Mouse (Mus musculus) monocyte, adult 5-6 weeks (primary cell): ENCODE results near the gene Mif. TPM values are rescaled to one million over a fixed set of nuclear protein-coding genes. Genes with fewer than 3 reads are reported as not detected.
"Not testable (repeated sequence)": the region's sequence is repeated elsewhere in the genome, so short reads cannot be mapped to it uniquely, and the experiment has no call there.

Source experiments
- ATAC-seq: fragments of 153-309, 156-312 bp; replicated peaks from 2 replicates; pipeline ENCODE4 v1.8.0; 2017; ENCODE audit warnings: mild to moderate bottlenecking; ENCODE audit not compliant: low TSS enrichment, insufficient number of reproducible peaks, severe bottlenecking, poor library complexity, low FRiP score
- total RNA-seq: library from RNA; stranded (forward); fragments of 200-1000, 200-491, 200-594 nt; gene quantifications from 3 replicates; pipeline ENCODE4 v1.2.3, GENCODE M21; 2017

The Mif gene
- total RNA-seq, 1 experiment from 2014 or later, result 41.4 TPM

DNA sequence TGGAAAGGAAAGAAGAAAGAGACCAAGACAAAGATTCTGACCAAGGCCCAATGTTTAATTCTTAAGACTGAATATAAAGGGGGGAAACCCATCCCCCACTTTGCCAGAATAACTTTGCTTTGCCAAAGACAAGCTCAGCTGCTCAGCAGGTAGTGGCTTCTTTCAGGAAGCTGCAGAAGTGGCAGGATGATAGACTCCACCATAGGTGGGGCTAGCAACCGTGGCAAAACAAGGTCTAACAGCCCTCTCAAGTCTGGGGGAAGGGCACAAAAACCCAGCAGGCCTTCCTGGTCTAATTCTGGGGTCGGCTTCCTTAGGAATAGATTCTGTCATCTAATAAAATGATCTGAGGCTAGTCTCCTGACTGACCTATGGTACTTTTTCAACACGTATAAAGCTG, 11.7 kb downstream of the Mif start:
- ATAC-seq, result no peak

DNA sequence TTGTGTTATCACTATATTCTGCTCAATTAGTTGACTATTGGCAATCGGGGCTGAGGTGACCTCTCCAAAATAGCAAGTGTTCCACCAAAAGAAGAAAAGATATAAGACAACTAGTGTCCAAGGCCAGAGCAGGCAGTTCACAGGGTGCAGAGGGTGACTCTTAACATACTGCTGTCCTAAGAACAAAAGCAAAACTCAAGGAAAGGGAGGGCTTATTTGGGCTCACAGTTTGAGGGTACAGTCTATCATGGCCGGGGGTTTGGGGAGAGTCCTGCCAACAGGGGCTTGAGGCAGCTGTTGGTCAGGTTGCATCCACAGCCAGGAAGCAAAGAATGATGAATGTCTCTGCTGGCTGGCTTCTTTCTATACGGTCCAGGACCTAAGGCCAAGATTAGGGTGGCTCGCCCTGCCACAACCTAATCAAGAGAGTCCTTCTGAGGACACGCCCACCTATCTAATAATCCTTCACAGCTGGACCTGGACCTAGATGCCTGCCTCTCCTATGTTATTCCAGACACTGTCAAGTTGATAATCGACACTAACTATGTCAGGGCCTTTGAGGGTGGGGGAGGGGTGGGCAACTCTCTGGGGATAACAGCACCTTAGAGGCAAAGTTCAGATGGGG, 14.6 kb downstream of the Mif start:
- ATAC-seq, result no peak

GRCm38 (mm10) chr10:75844800-75845199, 15.2 kb downstream of the Mif start:
- ATAC-seq, result no peak

- not testable (repeated sequence) for ATAC-seq
Observed at GRCm38 (mm10) chr10:75843898-75844297, 16.1 kb downstream of the Mif start.

GRCm38 (mm10) chr10:75839092-75839491, 20.9 kb downstream of the Mif start:
- ATAC-seq, result no peak

DNA sequence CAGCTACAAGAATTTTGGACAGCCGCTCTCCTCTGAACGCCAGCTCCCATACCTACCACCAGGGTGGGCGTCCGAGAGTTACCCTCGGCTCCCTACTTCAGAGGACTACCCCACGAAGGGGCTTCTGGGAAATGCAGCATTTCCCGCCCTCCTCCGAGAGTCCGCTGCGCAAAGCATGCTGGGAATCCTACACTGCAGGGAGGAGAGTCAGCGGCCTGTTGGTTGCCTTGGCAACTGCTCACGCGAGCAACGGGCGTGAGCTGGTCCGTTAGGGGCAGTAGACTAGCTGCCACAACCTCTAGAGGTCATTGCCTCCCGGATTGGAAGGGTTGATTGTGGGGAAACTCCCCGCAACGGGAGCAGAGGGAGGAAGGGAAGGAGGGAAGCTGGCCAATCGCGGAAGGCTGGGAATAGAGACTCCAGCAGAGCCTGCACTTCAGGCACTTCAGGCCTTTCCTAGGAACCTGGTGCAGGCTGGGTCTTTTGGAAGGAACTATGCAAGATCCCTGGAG, 22.7 kb downstream of the Mif start, which contains the start of gene Gstt2:
Gstt2 (minus strand) TSS at position 177 of the 512 bp plus-strand sequence.
- ATAC-seq, result peak; percentile 80

DNA sequence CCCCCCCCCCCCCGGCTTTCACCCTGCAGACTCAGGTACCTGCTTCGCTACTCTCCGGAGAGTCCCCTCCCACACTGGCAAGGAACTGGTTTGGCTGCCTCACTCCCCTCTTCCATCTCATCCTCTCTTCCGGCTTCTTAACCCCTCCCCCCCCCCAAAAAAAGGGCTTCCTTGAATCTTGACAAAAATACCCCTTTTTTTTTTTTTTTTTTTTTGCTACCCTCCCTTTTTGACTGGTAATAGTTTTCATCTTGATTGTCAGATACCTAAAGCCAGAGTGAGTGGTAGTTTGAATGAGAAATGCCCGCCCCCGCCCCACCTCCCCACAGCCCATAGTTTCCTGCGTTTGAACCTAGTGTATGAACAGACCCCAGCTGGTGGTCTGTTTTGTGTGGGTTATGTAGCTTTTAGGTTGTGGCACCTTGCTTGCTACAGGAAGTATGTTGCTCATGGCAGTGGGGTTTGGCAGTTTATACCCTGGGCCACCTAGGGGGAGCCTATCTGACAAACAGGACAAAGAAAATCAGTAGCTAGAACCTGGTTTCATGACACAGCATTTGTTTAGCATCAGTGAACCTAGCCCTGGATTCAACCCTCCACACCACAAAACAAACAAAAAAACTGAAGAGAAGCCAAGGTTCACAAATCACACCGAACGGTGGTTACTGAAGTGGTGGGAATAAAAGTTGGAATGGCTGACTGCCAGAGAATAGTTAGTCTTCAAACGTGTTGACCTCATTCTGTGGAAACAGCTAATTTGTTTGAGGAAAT, 24.1 kb downstream of the Mif start:
- ATAC-seq, result no peak

DNA sequence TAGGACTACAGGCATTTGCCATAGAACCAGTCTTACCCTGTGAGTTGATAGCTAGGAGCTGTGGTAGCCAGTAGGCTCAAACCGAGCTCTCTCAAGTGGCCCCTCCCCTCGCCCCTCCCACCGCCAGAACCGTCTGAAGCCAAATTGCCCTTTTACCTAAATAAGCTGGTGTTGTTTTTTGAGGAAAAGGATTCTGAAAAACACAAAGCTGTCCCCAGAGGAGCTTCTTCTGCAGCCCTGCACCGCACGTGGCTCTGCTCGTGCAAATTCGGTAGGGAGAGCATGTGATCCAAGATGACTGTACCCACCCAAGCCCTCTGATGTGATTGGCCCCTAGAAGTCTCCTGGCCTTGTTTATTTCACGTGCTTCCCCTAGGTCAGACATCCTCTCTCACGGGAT, 24.7 kb downstream of the Mif start:
- peak; percentile 64 for ATAC-seq

DNA sequence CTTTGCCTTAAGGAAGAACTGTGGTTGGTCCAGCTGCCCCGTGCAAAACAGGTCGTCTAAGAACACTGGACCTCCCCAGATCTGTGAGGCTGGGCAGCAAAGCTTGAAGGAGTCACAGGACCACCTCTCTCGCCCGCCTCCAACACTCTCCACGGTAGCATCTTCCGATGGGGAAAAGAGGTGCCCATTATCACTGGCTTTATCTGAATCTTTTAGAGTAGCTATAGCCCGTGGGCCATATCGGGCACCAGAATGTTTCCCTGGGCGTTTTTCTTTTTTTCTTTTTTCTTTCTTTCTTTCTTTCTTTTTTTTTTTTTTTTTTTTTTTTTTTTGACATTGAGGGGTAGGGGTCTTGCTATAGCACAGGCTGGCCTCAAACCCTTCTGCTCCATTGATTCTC, 25.3 kb downstream of the Mif start:
- ATAC-seq, result no peak

DNA sequence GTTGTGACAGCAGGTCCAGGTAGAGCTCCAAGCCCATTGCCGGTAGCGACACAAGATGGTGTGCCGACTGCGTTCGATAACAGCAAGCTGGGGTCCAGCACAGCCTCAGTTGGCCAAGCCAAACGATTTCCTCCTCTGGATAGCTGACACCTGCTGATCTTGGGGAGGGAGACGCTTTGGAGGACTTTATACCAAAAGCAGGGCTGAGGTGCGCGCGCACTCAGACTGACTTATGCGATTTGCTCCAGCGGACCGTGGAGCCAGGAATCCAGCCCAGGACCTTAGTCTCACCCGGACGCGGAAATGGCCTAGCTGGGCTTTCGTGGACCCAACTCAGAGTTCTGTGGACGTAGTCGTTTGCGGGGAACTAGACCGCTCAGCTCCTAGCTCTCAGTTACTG, 25.8 kb downstream of the Mif start:
- ATAC-seq, result no peak

- no peak for ATAC-seq
Observed at GRCm38 (mm10) chr10:75833456-75834080, 26.5 kb downstream of the Mif start.

GRCm38 (mm10) chr10:75832272-75832895, 27.7 kb downstream of the Mif start:
- 0 out of 2 replicates have a peak, but pooled peaks have one; percentile 15 for ATAC-seq

- ATAC-seq, result no peak
Observed at GRCm38 (mm10) chr10:75830275-75830670, 29.8 kb downstream of the Mif start.

- no peak for ATAC-seq
Observed at GRCm38 (mm10) chr10:75829529-75830274, 30.3 kb downstream of the Mif start.

- no peak for ATAC-seq
Observed at GRCm38 (mm10) chr10:75828500-75828931, 31.5 kb downstream of the Mif start.

DNA sequence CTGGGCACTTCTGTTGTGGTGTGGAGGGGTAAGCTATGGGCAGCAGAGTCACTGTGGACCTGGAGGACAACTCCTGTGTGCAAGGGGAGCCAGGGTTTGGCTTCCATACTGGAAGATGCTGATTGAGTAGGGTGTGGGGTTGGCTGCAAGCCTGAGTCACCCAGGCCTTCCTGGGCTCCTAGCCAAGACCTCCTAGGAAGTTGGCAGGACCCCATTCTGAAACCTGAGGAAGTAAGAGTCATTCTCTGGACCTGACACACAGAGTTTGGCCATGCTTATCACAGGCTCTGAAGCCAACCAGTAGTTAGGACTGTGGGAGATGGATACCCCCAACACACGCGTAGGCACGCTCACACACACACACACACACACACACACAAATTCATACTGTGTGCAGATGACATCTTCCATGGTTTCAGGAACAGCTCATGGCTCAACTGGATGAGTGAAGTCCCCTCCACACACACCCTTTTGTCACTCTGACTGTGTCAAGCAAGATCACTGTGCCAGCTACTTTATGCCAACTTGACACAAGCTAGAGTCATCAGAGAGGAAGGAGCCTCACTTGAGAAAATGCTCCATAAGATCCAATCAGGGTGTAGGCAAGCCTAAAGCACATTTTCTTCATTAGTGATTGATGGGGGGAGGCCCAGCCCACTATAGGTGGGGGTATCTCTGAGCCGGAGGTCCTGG, 32.2 kb downstream of the Mif start:
- no peak for ATAC-seq

- ATAC-seq, result no peak
Observed at GRCm38 (mm10) chr10:75824530-75824929, 35.5 kb downstream of the Mif start.

GRCm38 (mm10) chr10:75823782-75824181, 36.3 kb downstream of the Mif start:
- ATAC-seq, result no peak
